Mouse (Mus musculus): ENCODE data around the gene Cdkn1b. TPM values are rescaled to one million over a fixed set of nuclear protein-coding genes. Genes with fewer than 3 reads are reported as not detected.

Gene Cdkn1b
- polyA plus RNA-seq, 1 experiment, result 37.2 TPM

DNA sequence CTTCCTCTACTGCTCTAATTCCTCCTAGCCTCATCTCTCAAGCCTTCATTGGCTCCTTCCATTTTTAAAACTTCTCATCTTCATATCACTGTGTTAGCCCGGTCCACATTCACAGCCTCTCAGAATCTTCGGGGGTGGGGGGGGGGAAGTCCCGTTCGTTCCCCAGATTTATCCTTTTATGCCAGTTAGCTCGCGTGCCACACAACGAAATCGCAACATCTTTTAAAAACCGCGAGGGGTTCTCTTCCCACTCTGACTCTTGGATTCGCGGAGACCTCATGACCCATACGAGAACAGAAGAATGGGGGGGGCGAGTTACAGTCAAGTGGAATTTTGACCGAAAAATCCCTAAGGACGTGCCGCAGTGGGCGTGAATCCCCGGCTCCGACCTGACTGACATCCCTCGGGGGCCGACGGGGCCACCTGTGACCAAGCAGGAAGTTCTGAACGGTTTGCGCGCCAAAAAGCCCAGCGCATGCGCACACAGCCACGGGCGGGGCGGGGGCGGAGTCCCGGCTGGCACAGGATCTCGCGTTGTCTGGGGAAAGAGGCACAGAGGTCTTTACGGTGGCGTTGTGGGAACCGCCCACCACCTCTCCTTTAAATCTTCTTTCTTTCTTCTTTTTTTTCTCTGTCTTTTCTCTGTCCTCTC, 22.6 kb upstream of the Cdkn1b start:
- H3K9me3 ChIP-seq (replicated peaks; ENCODE audit: control insufficient read depth, insufficient read depth, low read length, poor library complexity, severe bottlenecking), result no peaks in the 10 kb centered on the region
- peak overlapping the region; percentile 95 for H3K27ac ChIP-seq (ENCODE audit: insufficient read depth, low read length)
- H3K4me1 ChIP-seq (ENCODE audit: control insufficient read depth, insufficient read depth, low read length), result no peaks in the 10 kb centered on the region
- peak overlapping the region; percentile 77 for H3K9ac ChIP-seq (ENCODE audit: low read depth, poor library complexity, severe bottlenecking)
- H3K27me3 ChIP-seq (ENCODE audit: control insufficient read depth, insufficient read depth, low read length, poor library complexity, severe bottlenecking), result no peaks in the 10 kb centered on the region
- peak overlapping the region; percentile 75 for H3K4me3 ChIP-seq (ENCODE audit: low read depth, low read length)
- peaks cover 3% of the 10 kb centered on the region for H3K36me3 ChIP-seq (ENCODE audit: control insufficient read depth, insufficient read depth, low read length, poor library complexity, severe bottlenecking)
- TF ChIP-seq EP300 (IDR thresholded peaks at IDR 0.05; ENCODE audit: insufficient read depth, low read depth, low read length) (peak; percentile 78; the same call in 1 of the 2 replicates), CTCF (IDR thresholded peaks at IDR 0.05; ENCODE audit: low read depth, low read length) (no peak), POLR2A (IDR thresholded peaks at IDR 0.05; ENCODE audit: insufficient read depth, low read length) (peak; percentile 94)

- Histone ChIP-seq H3K27ac (ENCODE audit: insufficient read depth, low read length) (peak within 1 kb of the TSS; percentile 95), H3K4me3 (ENCODE audit: low read depth, low read length) (peak within 1 kb of the TSS; percentile 75)
- TF ChIP-seq CTCF (IDR thresholded peaks at IDR 0.05; ENCODE audit: low read depth, low read length) (no peak), POLR2A (IDR thresholded peaks at IDR 0.05; ENCODE audit: insufficient read depth, low read length) (peak; percentile 74)
Measured at GRCm38 (mm10) chr6:134898095-134898965, 21.9 kb upstream of the Cdkn1b start, which contains the start of gene Gpr19. TSS of gene Gpr19 (minus strand) at chr6:134898578.

DNA sequence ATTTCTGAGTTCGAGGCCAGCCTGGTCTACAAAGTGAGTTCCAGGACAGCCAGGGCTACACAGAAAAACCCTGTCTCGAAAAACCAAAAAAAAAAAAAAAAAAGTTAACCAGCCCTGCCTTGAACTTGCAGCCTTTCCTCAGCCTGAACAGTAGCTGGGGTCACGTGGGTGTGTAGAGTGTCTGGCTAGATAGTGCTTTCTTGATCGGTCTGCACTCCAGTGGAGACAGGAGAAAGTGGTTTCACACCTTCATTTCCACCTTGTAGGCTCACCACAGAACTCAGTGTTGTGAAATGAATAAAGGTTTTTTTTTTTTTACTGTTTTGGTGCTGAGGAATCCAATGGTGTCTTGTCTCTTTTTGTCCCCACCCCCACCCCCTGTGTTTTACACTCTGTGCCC, 16.8 kb upstream of the Cdkn1b start:
- Histone ChIP-seq H3K27me3 (ENCODE audit: control insufficient read depth, insufficient read depth, low read length, poor library complexity, severe bottlenecking) (no peaks in the 10 kb centered on the region), H3K4me1 (ENCODE audit: control insufficient read depth, insufficient read depth, low read length) (no peaks in the 10 kb centered on the region), H3K36me3 (ENCODE audit: control insufficient read depth, insufficient read depth, low read length, poor library complexity, severe bottlenecking) (no peaks in the 10 kb centered on the region), H3K27ac (ENCODE audit: insufficient read depth, low read length) (no peak overlapping the region), H3K9ac (ENCODE audit: low read depth, poor library complexity, severe bottlenecking) (no peak overlapping the region), H3K9me3 (replicated peaks; ENCODE audit: control insufficient read depth, insufficient read depth, low read length, poor library complexity, severe bottlenecking) (no peaks in the 10 kb centered on the region), H3K4me3 (ENCODE audit: low read depth, low read length) (no peak overlapping the region)
- TF ChIP-seq POLR2A (IDR thresholded peaks at IDR 0.05; ENCODE audit: insufficient read depth, low read length), result no peak
- TF ChIP-seq CTCF (IDR thresholded peaks at IDR 0.05; ENCODE audit: low read depth, low read length), result no peak
- no peak for TF ChIP-seq EP300 (IDR thresholded peaks at IDR 0.05; ENCODE audit: insufficient read depth, low read depth, low read length)

More at GRCm38 (mm10) chr6:134898095-134898965, 21.9 kb upstream of the Cdkn1b start, which contains the start of gene Gpr19:
- Histone ChIP-seq H3K36me3 (ENCODE audit: control insufficient read depth, insufficient read depth, low read length, poor library complexity, severe bottlenecking) (peaks cover 3% of the 10 kb centered on the region), H3K27me3 (ENCODE audit: control insufficient read depth, insufficient read depth, low read length, poor library complexity, severe bottlenecking) (no peaks in the 10 kb centered on the region), H3K9me3 (replicated peaks; ENCODE audit: control insufficient read depth, insufficient read depth, low read length, poor library complexity, severe bottlenecking) (no peaks in the 10 kb centered on the region), H3K4me1 (ENCODE audit: control insufficient read depth, insufficient read depth, low read length) (no peaks in the 10 kb centered on the region), H3K9ac (ENCODE audit: low read depth, poor library complexity, severe bottlenecking) (peak within 1 kb of the TSS; percentile 77)

DNA sequence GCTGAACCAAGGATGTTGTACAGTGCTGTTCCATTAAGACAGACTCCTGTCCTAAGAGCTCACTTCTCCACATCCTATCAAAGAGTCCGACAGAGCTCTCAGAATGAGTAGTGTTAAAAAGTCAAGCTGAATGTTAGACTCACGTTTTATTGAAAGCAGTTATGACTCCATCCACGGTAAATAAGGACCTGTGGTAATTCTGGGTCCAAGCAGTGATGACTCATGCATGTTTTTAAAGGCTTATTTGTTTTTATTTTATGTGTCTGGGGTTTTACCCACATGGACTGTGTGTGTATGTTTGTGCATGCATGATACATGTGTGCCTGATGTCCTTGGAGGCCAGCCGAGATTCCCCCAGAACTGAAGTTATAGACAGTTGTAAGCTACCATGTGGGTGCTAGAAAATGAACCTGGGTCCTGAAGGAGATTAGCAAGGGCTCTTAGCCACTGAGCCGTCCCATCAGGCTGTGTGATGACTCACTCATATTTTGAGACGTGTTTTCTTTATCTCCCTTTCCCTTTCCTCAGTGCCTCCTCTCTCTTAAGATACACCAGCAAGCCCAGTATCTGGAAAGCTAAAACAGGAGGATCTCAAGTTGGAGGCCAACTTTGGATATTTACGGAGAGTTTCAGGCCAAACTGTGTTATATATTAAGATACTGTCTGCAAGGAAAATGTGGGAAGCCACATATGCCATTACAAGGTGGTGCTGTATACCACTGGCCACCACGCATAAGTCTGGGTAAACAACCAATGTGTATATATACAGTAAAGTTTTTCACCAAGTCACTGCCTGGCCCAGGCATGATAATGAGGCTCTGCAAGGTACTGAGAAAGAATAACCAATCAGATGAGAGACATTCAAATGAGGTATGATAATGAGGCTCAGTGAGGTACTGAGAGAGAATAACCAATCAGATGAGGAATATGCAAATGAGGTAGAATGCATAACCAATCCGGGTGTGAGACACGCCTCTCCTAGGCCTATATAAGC, 16.0 kb upstream of the Cdkn1b start:
- Histone ChIP-seq H3K4me1 (ENCODE audit: control insufficient read depth, insufficient read depth, low read length) (no peaks in the 10 kb centered on the region), H3K9ac (ENCODE audit: low read depth, poor library complexity, severe bottlenecking) (no peak overlapping the region), H3K9me3 (replicated peaks; ENCODE audit: control insufficient read depth, insufficient read depth, low read length, poor library complexity, severe bottlenecking) (no peaks in the 10 kb centered on the region), H3K27me3 (ENCODE audit: control insufficient read depth, insufficient read depth, low read length, poor library complexity, severe bottlenecking) (no peaks in the 10 kb centered on the region), H3K27ac (ENCODE audit: insufficient read depth, low read length) (no peak overlapping the region), H3K36me3 (ENCODE audit: control insufficient read depth, insufficient read depth, low read length, poor library complexity, severe bottlenecking) (no peaks in the 10 kb centered on the region), H3K4me3 (ENCODE audit: low read depth, low read length) (no peak overlapping the region)
- no peak for TF ChIP-seq CTCF (IDR thresholded peaks at IDR 0.05; ENCODE audit: low read depth, low read length)
- no peak for TF ChIP-seq POLR2A (IDR thresholded peaks at IDR 0.05; ENCODE audit: insufficient read depth, low read length)
- TF ChIP-seq EP300 (IDR thresholded peaks at IDR 0.05; ENCODE audit: insufficient read depth, low read depth, low read length), result no peak

GRCm38 (mm10) chr6:134905811-134906210, 14.4 kb upstream of the Cdkn1b start:
- H3K9me3 ChIP-seq (replicated peaks; ENCODE audit: control insufficient read depth, insufficient read depth, low read length, poor library complexity, severe bottlenecking), result no peaks in the 10 kb centered on the region
- TF ChIP-seq CTCF (IDR thresholded peaks at IDR 0.05; ENCODE audit: low read depth, low read length) (no peak), POLR2A (IDR thresholded peaks at IDR 0.05; ENCODE audit: insufficient read depth, low read length) (no peak), EP300 (IDR thresholded peaks at IDR 0.05; ENCODE audit: insufficient read depth, low read depth, low read length) (no peak)
- H3K27me3 ChIP-seq (ENCODE audit: control insufficient read depth, insufficient read depth, low read length, poor library complexity, severe bottlenecking), result no peaks in the 10 kb centered on the region
- no peak overlapping the region for H3K9ac ChIP-seq (ENCODE audit: low read depth, poor library complexity, severe bottlenecking)
- no peak overlapping the region for H3K4me3 ChIP-seq (ENCODE audit: low read depth, low read length)
- H3K27ac ChIP-seq (ENCODE audit: insufficient read depth, low read length), result no peak overlapping the region
- H3K36me3 ChIP-seq (ENCODE audit: control insufficient read depth, insufficient read depth, low read length, poor library complexity, severe bottlenecking), result no peaks in the 10 kb centered on the region
- no peaks in the 10 kb centered on the region for H3K4me1 ChIP-seq (ENCODE audit: control insufficient read depth, insufficient read depth, low read length)
